Mouse (Mus musculus) macrophage (primary cell): ENCODE results near the gene Galk2. TPM values are rescaled to one million over a fixed set of nuclear protein-coding genes. Genes with fewer than 3 reads are reported as not detected.

Experiments
- polyA plus RNA-seq: library from polyadenylated mRNA; stranded (reverse); fragments of 250-400 nt; gene quantifications from 3 replicates; pipeline ENCODE4 v1.2.4, GENCODE M21; 2018; ENCODE audit warnings: inconsistent platforms

Galk2 gene
- polyA plus RNA-seq, 1 experiment from 2014 or later: 64.7 TPM

Other genes starting within 250 kb of the Galk2 start
- 2.2 to 3.1 TPM (median 2.4 TPM) in 3 replicates for gene Cep152, start 234.0 kb upstream of the Galk2 start, polyA plus RNA-seq
- gene Eid1, start 186.0 kb upstream of the Galk2 start, polyA plus RNA-seq: 98.4 to 218 TPM (median 159 TPM) in 3 replicates
- gene Shc4, start 135.0 kb upstream of the Galk2 start, polyA plus RNA-seq: 0.69 to 3.0 TPM (median 0.99 TPM) in 3 replicates
- gene Secisbp2l, start 76.2 kb upstream of the Galk2 start, polyA plus RNA-seq: 45.6 to 47.2 TPM (median 45.7 TPM) in 3 replicates
- gene Cops2, start within 50 bp of the Galk2 start, polyA plus RNA-seq: 77.0 to 107 TPM (median 88.1 TPM) in 3 replicates
- 0.11 to 0.12 TPM in 2 of 3 replicates, not detected in the other for gene Fgf7, start 175.5 kb downstream of the Galk2 start, polyA plus RNA-seq